Mouse (Mus musculus): ENCODE results near the gene Nap1l2. TPM values are rescaled to one million over a fixed set of nuclear protein-coding genes. Genes with fewer than 3 reads are reported as not detected.
"Not testable (repeated sequence)": the region's sequence is repeated elsewhere in the genome, so short reads cannot be mapped to it uniquely, and the experiment has no call there.

Gene Nap1l2
- 10 to 100 TPM; 45.5 to 49.3 TPM for total RNA-seq (2021)

GRCm38 (mm10) chrX:103186431-103186786 is at the start of gene Nap1l2:
Nap1l2 (minus strand) TSS chrX:103186640.
- DNase-seq: peak; percentile 74
- intact Hi-C loops (cut with DNase I): loop anchor here (10.0 kb wide), 1 partner anchor 232 kb away; no protein-coding TSS in a partner anchor

- intact Hi-C loops (cut with DNase I): no loop called here
- no peak for DNase-seq
Observed at GRCm38 (mm10) chrX:103215251-103215650, 28.8 kb upstream of the Nap1l2 start.

- intact Hi-C loops (cut with DNase I): loop anchor here (10.0 kb wide), 1 partner anchor 232 kb away; no protein-coding TSS in a partner anchor
- DNase-seq: no peak
Observed at GRCm38 (mm10) chrX:103186829-103187228, 389 bp upstream of the Nap1l2 start.

DNA sequence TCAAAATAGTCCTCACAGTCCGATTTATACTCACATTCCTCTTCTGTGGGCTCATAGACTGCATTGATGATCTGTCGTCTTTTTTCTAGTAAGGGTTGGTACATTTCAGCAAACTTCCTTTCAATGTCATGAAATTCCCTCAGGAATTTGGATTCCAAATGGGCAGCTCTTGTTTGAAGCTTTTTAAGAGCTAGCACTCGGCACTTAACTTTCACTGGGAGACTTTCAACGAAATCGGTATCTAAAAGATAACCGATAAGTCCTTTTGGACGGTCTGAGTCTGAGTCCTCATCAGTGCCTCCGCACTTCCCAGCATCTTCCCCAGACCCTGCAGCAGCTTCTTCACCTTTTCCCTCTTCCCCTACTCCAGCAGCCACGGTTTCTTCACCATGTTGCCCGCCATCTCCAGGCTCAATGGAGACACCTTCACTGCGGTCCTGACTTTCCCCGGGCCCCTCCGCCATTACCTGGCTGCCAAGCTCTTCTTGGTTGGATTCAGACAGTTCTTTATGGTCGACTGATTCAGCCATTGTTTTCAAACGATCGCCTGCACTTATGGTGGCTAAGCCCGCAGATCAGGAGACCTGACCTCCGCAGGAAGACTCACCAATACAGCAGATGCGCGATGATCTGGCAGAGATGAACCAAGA is 534 bp downstream of the Nap1l2 start:
- intact Hi-C loops (cut with DNase I): loop anchor here (10.0 kb wide), 1 partner anchor 231 kb away; no protein-coding TSS in a partner anchor
- no peak for DNase-seq

- intact Hi-C loops (cut with DNase I): loop anchor here (10.0 kb wide), 1 partner anchor 229 kb away; no protein-coding TSS in a partner anchor
- peak; percentile 26 for DNase-seq
Observed at GRCm38 (mm10) chrX:103183536-103183935, 2.9 kb downstream of the Nap1l2 start.

GRCm38 (mm10) chrX:103179771-103180558 is 6.5 kb downstream of the Nap1l2 start:
- intact Hi-C loops (cut with DNase I): loop anchor here (10.0 kb wide), 1 partner anchor 225 kb away; no protein-coding TSS in a partner anchor
- DNase-seq: no peak

- DNase-seq; intact Hi-C loops (cut with DNase I): not testable (repeated sequence)
Observed at GRCm38 (mm10) chrX:103164948-103165605, 21.4 kb downstream of the Nap1l2 start.

DNA sequence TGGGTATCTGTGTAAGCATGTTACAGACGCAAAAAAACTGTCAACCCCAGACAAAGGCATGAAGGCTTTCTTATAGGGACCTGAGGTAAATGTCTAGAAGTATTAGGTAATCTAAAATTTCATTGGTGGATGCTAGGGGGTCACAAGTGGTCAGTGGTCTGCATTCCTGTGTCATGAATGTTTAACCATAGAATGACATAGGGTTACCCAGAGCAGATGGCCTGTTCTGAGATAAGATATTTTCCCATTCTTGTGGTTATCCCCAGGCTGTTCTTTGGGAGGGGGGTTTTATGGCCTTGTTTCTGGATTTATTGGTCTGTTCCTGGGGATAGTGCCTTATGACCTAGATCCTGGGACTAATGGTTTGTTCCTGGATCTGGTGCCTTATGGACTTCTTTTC is 30.3 kb downstream of the Nap1l2 start:
- no peak for DNase-seq

GRCm38 (mm10) chrX:103138549-103138948 is 47.9 kb downstream of the Nap1l2 start:
- intact Hi-C loops (cut with DNase I): no loop called here
- DNase-seq: no peak

More for the DNA sequence above, 30.3 kb downstream of the Nap1l2 start:
- intact Hi-C loops (cut with DNase I): no loop called here

Other genes with a start within 250 kb of the Nap1l2 start
- gene Cdx4, start 134.8 kb upstream of the Nap1l2 start, total RNA-seq (2021): not detected
- gene Chic1, start 169.8 kb upstream of the Nap1l2 start, total RNA-seq (2021): 1 to 10 TPM; 7.5 to 9.2 TPM
- under 1 TPM in 1 of 2 experiments, not detected in 1; 0.60 TPM for gene Tsx, start 227.8 kb upstream of the Nap1l2 start, total RNA-seq (2021)
- gene Gm26992, start 235.4 kb upstream of the Nap1l2 start, total RNA-seq (2021): not detected